Mouse (Mus musculus): ENCODE measurements around the gene Nectin2. TPM values are rescaled to one million over a fixed set of nuclear protein-coding genes. Genes with fewer than 3 reads are reported as not detected.
A peak's percentile ranks its signal among the peaks of the same experiment; 100 is the strongest.

Gene Nectin2
- polyA plus RNA-seq, 1 experiment, result 12.7 TPM

DNA sequence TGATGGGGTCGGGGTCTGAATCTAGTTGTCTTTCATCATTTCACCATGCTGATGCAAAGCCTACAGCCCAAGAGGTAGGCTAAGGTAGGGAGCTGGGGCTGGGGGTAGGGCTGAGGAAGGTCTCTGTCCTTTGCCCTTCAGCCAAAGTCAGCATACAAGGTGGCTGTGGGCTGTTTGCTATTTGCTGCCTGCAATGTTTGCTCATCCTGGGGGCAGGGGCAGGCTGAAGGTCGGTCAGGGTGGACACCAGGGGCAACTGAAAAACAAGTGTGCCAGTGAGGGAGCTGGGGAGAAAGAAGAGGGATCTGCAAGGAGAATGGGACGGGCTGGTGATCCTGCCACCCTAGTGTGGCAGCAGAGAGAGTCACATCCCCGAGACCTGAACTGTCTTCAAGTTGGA is 64.9 kb downstream of the Nectin2 start:
- H3K4me3 ChIP-seq (ENCODE audit: insufficient read depth, low read length), result no peak overlapping the region
- no peak overlapping the region for H3K27ac ChIP-seq (ENCODE audit: insufficient read depth, low read depth, low read length)
- H3K4me1 ChIP-seq (ENCODE audit: control insufficient read depth, insufficient read depth, low read length), result peaks cover 34% of the 10 kb centered on the region
- TF ChIP-seq POLR2A (IDR thresholded peaks at IDR 0.05; ENCODE audit: borderline replicate concordance, low read depth, low read length), result no peak
- no peak for TF ChIP-seq CTCF (IDR thresholded peaks at IDR 0.05; ENCODE audit: low read depth, low read length)

DNA sequence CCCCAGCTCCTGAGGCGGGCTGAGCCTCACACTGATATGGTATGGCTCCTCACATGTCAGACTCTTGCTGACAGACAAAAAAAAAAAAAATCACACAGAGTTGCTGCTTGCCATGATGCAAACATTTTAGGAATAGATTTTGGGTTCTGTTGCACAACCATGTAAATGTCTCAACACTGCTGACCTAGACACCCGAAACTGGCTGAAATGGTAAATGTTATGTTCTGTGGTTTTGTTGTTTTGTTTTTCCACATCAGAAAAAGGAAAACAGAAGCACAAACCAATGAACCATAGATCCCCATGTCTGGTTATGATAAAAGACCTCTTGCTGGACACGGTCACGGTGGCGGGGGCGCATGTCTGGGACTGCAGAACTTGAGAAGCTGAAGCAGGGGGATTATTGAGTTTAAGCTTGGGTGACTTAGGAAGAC is 66.5 kb downstream of the Nectin2 start:
- TF ChIP-seq POLR2A (IDR thresholded peaks at IDR 0.05; ENCODE audit: borderline replicate concordance, low read depth, low read length) (no peak), CTCF (IDR thresholded peaks at IDR 0.05; ENCODE audit: low read depth, low read length) (no peak)
- H3K27ac ChIP-seq (ENCODE audit: insufficient read depth, low read depth, low read length), result peak overlapping the region; percentile 91
- H3K4me1 ChIP-seq (ENCODE audit: control insufficient read depth, insufficient read depth, low read length), result peaks cover 34% of the 10 kb centered on the region
- H3K4me3 ChIP-seq (ENCODE audit: insufficient read depth, low read length), result no peak overlapping the region

DNA sequence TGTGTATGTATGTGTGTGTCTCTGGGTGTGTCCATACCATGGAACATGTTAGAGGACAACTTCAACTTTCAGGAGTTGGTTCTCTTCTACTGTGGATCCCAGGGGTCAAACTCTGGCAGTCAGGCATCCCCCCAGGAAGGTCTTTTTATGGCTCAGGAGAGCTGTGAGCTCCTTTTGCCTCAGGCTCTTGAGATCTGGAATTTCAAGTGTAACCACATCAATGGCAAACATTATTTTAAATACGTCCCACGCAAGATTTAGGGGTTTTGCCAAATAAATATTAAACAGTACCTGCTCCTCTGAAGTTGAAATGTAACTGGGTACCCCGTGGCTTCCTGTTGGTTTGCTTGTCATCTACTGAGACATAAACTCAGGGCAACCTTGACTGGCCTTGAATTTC is 67.3 kb downstream of the Nectin2 start:
- peak overlapping the region; percentile 62 for H3K27ac ChIP-seq (ENCODE audit: insufficient read depth, low read depth, low read length)
- peaks cover 34% of the 10 kb centered on the region for H3K4me1 ChIP-seq (ENCODE audit: control insufficient read depth, insufficient read depth, low read length)
- TF ChIP-seq POLR2A (IDR thresholded peaks at IDR 0.05; ENCODE audit: borderline replicate concordance, low read depth, low read length) (no peak), CTCF (IDR thresholded peaks at IDR 0.05; ENCODE audit: low read depth, low read length) (no peak)
- no peak overlapping the region for H3K4me3 ChIP-seq (ENCODE audit: insufficient read depth, low read length)

DNA sequence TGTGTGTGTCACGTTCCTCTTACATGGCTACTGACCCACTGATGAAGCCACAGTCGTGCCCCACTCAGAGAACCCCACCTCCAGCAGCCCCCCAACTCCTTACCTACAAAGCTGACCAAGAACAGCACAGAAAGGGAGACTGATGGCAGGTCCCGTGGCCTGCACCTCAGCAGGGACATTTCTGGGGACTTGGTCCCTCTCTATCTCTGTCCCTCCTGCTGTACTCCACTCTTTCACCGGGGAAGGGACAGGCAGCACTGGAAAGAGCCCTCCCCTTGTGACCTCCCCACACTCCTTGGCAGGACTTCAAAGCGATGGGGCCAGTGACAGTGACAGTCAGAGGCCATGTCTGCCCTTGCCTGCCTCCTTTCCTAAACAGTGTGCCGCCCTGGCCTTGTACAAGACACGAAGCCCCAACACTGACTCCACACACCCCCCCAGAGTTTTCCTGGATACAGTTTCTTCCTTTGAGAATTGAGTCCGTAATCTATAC is 69.0 kb downstream of the Nectin2 start, which contains the start of the genes Gm44805 and Apoc4:
Gene Gm44805, minus strand, starts transcription at position 222 of the 493 bp plus-strand sequence.
Gene Apoc4, minus strand, starts transcription at position 278 of the 493 bp plus-strand sequence.
- Histone ChIP-seq H3K4me1 (ENCODE audit: control insufficient read depth, insufficient read depth, low read length) (peaks cover 39% of the 10 kb centered on the region), H3K4me3 (ENCODE audit: insufficient read depth, low read length) (no peak within 1 kb of the TSS), H3K27ac (ENCODE audit: insufficient read depth, low read depth, low read length) (no peak within 1 kb of the TSS)
- no peak for TF ChIP-seq CTCF (IDR thresholded peaks at IDR 0.05; ENCODE audit: low read depth, low read length)
- TF ChIP-seq POLR2A (IDR thresholded peaks at IDR 0.05; ENCODE audit: borderline replicate concordance, low read depth, low read length), result no peak

DNA sequence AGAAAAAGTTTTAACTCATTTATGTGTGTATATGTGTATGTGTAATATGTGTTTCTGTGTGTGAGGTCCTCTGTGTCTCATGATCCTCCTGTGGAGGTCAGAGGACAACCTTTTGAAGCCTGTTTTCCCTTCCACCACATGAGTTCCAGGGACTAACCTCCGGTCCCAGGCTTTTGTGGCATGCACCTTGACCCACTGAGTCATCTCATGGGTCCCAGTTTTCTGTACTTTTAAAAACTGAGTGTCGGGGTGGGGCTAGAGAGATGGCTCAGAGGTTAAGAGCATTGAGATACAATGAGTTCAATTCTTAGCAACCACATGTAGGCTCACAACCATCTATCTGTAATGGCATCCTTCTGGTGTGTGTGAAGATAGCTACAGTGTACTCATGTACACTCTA is 69.6 kb downstream of the Nectin2 start:
- no peak overlapping the region for H3K4me3 ChIP-seq (ENCODE audit: insufficient read depth, low read length)
- H3K4me1 ChIP-seq (ENCODE audit: control insufficient read depth, insufficient read depth, low read length), result peaks cover 42% of the 10 kb centered on the region
- no peak overlapping the region for H3K27ac ChIP-seq (ENCODE audit: insufficient read depth, low read depth, low read length)
- TF ChIP-seq CTCF (IDR thresholded peaks at IDR 0.05; ENCODE audit: low read depth, low read length) (no peak), POLR2A (IDR thresholded peaks at IDR 0.05; ENCODE audit: borderline replicate concordance, low read depth, low read length) (no peak)

DNA sequence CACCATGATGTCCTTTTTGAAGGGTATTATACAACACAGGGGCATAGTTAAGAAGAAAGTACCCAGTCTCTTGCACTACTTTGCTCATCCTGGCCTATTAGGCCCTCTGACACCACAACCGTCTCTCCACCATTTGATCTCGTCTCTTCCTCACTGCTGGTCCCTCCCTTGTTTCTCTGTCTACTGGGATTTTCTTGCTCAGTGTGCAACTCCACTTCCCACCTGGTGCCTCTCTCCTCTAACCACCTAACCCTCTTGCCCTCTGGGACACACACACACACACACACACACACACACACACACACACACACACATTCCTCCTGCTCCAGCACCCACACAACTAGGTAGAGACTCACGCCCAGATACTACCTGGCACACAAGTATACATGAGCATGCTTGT is 71.4 kb downstream of the Nectin2 start:
- peaks cover 37% of the 10 kb centered on the region for H3K4me1 ChIP-seq (ENCODE audit: control insufficient read depth, insufficient read depth, low read length)

DNA sequence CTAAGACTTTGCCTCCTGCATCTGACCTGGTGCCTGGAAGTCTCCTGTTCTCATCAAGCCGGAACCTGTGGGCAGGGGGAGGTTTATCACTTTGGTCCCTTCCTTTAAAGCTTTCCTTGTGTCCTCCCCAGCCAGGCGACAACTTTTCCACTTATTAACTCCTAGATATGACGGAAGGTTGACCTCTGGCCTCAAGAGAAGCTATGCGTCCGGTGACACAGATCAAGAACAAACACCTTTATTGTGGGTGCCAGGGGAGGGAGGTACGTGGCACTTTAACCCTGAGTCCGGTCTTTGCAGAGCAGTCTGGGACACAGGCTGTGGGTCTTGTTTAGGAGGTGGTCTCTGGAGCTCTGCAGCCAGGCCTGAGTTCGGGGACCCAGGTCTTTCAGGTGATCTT is 72.4 kb downstream of the Nectin2 start, which contains the start of gene Apoc2:
Gene Apoc2, minus strand, starts transcription at position 70 of the 400 bp plus-strand sequence.
- Histone ChIP-seq H3K27ac (ENCODE audit: insufficient read depth, low read depth, low read length) (peak within 1 kb of the TSS; percentile 69; the same call in 1 of the 2 replicates), H3K4me3 (ENCODE audit: insufficient read depth, low read length) (no peak within 1 kb of the TSS), H3K4me1 (ENCODE audit: control insufficient read depth, insufficient read depth, low read length) (peaks cover 36% of the 10 kb centered on the region)
- no peak for TF ChIP-seq POLR2A (IDR thresholded peaks at IDR 0.05; ENCODE audit: borderline replicate concordance, low read depth, low read length)
- TF ChIP-seq CTCF (IDR thresholded peaks at IDR 0.05; ENCODE audit: low read depth, low read length), result no peak

More for the DNA sequence above, 71.4 kb downstream of the Nectin2 start:
- Histone ChIP-seq H3K27ac (ENCODE audit: insufficient read depth, low read depth, low read length) (no peak overlapping the region), H3K4me3 (ENCODE audit: insufficient read depth, low read length) (no peak overlapping the region)
- TF ChIP-seq CTCF (IDR thresholded peaks at IDR 0.05; ENCODE audit: low read depth, low read length) (no peak), POLR2A (IDR thresholded peaks at IDR 0.05; ENCODE audit: borderline replicate concordance, low read depth, low read length) (no peak)

DNA sequence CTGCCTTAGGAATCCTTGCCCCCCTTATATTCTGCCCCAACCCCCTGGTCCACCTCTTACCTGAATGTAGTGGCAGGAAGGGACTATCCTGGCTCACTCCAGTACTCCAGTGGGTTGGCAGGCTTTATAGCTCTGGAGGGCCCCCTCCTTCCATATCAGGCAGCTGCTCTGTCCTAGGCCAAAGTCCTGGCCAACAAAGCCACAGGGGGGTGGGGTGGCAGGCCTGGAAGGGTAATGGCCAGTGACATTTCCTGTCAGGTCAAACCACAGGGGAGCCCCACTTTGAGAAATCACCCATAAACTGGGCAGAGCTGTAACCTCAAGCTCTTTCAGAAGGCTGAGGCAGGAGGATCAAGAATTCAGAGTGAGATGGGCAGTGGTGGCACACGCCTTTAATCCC is 73.6 kb downstream of the Nectin2 start:
- no peak overlapping the region for H3K4me3 ChIP-seq (ENCODE audit: insufficient read depth, low read length)
- TF ChIP-seq CTCF (IDR thresholded peaks at IDR 0.05; ENCODE audit: low read depth, low read length), result no peak
- TF ChIP-seq POLR2A (IDR thresholded peaks at IDR 0.05; ENCODE audit: borderline replicate concordance, low read depth, low read length), result no peak
- H3K4me1 ChIP-seq (ENCODE audit: control insufficient read depth, insufficient read depth, low read length), result peaks cover 33% of the 10 kb centered on the region
- H3K27ac ChIP-seq (ENCODE audit: insufficient read depth, low read depth, low read length), result peak overlapping the region; percentile 69

DNA sequence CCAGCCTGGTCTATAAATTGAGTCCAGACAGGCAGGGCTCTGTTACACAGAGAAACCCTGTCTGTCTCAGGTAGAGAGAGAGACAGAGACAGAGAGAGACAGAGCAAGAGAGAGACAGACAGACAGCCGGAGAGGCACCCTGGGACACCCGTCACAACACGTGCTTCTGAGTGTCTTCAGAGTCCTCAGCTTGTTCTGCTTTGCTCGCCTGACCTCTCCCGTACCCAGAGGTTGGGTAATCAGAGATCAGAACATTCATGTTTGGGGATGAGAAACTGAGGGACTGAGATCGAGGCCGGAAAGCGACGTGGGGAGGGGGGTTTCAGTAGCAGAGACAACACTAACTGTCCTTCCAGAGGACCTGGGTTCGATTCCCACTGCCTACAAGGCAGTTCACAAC is 74.5 kb downstream of the Nectin2 start:
- Histone ChIP-seq H3K27ac (ENCODE audit: insufficient read depth, low read depth, low read length) (peak overlapping the region; percentile 69), H3K4me1 (ENCODE audit: control insufficient read depth, insufficient read depth, low read length) (peaks cover 30% of the 10 kb centered on the region), H3K4me3 (ENCODE audit: insufficient read depth, low read length) (no peak overlapping the region)
- no peak for TF ChIP-seq POLR2A (IDR thresholded peaks at IDR 0.05; ENCODE audit: borderline replicate concordance, low read depth, low read length)

DNA sequence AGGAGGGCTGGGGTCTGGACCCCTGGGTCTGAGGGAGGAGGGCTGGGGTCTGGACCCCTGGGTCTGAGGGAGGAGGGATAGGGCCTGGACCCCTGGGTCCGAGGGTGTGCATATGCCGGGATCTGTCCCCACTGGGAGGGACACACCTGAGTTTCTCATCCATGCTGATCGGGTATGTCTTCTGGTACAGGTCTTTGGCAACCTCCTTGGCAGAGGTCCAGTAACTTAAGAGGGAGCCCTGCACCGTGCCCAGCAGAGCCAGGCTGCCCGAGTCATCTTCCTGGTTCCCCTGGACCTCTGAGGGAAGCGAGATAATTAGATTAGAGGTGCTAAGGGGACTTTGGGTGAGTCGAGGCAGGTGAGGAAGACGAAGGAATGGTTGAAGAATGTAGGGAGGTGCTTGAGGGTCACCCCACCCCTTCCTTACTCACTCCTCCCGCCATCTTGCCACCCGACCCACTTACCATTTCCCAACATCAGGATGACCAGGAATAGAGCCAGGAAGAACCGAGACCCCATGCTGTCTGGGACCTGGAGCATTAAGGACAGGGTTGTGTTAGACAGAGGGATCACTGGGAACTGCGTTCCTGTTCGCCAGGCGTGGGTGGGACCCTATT is 77.1 kb downstream of the Nectin2 start:
- Histone ChIP-seq H3K27ac (ENCODE audit: insufficient read depth, low read depth, low read length) (no peak overlapping the region), H3K4me3 (ENCODE audit: insufficient read depth, low read length) (no peak overlapping the region), H3K4me1 (ENCODE audit: control insufficient read depth, insufficient read depth, low read length) (peaks cover 43% of the 10 kb centered on the region)
- no peak for TF ChIP-seq POLR2A (IDR thresholded peaks at IDR 0.05; ENCODE audit: borderline replicate concordance, low read depth, low read length)
- no peak for TF ChIP-seq CTCF (IDR thresholded peaks at IDR 0.05; ENCODE audit: low read depth, low read length)
